Mouse (Mus musculus) bone marrow macrophage, adult 2 months (primary cell): ENCODE data around the gene Relch.

Experiments used
- CTCF ChIP-seq: IDR thresholded peaks from 2 replicates; pipeline ENCODE4 v1.5.1; 2012; ENCODE audit warnings: low read depth, mild to moderate bottlenecking, low read length, moderate library complexity
- POLR2A ChIP-seq: IDR thresholded peaks from 2 replicates; pipeline ENCODE4 v1.6.1; 2012; ENCODE audit warnings: mild to moderate bottlenecking, low read depth, low read length, borderline replicate concordance

DNA sequence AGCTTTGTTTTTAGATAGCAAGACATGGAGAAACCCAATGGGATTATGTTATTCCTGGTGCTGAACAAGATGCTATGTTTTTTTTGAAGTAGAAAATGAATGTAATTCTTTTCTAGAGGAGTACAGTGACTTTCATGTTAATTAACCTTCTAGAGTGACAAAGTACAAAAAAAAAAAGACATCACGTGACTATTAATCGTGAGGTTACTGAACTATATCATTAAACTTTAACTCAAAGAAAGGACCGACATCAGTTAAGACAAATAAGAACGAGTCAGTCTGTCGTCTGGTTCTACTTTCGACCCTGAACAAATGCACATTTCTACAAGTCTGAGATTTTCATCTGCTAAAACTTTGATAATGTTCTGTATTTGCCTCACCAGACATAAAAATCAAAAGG is 74.7 kb downstream of the Relch start:
- TF ChIP-seq CTCF (no peak), POLR2A (no peak)
